Mouse (Mus musculus) mesoderm, embryonic 11.5 days (tissue): ENCODE measurements at regions not wholly inside any gene's neighbourhood (a gene's known extent, or its start where the extent isn't known, plus 50 kb on each side); places are given as distances from the start of the nearest gene placed in this dataset.

Experiments used
- DNase-seq: peaks from one replicate; pipeline ENCODE4 v3.0.0-alpha.2; 2012; ENCODE audit warnings: low read depth, low spot score

GRCm38 (mm10) chr6:133904501-133904900 is 50.9 kb upstream of the Kap start:
- peak; percentile 45 for DNase-seq

DNA sequence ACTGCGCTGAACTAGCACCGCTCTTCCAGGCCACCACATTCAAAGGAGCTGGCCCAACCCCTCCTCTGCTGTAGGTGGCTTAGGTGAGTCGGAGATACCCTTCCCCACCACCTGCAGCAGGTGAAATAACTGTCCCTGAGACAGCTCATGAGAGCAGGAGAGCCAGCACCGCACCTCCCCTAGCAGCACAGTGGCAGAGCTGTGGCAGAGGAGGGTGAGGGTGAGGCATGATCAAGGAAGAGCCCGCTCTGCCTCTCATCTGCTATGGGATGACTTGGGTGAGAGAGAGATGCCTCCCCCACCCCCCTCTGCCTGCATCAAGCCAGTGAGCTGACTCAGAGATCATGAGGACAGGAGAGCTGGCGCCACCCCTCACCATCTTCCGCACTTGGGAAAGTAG is 81.1 kb upstream of the Kap start:
- DNase-seq: no peak

DNA sequence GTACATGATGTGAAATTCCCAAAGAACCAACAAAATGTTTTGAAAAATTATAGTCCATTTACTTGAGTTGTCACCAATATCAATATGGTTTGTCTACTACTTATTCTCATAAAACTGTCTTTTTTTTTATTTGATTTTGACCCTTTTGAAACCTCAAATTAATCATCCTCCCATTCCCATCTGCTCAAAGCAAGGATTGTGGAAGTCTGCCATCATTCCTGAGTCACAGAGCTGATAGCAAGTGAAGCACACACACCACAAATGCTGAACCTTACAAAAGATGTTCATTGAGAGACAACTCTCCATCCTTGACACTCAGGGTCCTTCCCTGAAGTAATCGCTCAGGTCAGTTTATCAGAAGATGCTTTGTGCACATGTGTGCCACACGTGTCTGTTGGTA is 82.1 kb upstream of the Kap start:
- no peak for DNase-seq

DNA sequence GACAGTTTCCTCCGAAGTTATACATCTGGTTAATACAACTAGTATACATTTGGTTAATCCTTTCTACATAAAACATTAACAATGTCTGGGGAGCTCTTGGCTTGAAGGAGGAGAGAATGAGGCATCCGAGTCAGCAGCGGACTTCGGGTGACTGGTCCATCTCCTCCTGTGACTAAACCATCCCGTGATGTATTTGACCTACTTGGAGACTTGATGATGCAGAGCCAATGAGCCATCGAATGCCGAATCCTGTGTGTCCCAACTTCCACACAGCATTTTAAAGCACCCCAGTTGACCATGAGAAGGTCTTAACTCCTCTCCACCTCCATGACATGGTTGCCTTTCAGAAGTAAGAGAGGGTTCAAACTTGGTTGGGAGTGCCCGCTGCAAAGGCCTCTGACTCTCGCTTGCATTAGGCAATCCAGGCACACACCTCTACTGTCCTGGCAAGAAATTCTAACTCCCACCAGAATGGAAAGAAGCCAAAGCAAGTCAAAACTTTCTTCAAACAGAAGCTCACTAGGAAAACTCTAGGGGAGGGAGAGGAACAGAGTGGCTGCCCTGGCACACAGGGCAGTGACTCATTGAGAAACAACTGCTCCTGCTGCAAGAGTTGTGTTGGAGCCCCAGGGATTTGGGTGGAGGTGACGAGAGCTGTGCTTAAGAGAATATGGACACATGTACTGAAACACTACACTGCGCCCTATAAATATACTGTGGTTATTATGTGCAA is 75.4 kb upstream of the Etv6 start:
- no peak for DNase-seq

GRCm38 (mm10) chr6:133960713-133961112 is 74.8 kb upstream of the Etv6 start:
- DNase-seq: peak; percentile 80

- no peak for DNase-seq
Observed at GRCm38 (mm10) chr6:133962641-133963040, 72.9 kb upstream of the Etv6 start.

- no peak for DNase-seq
Observed at GRCm38 (mm10) chr6:133963264-133963663, 72.2 kb upstream of the Etv6 start.

DNA sequence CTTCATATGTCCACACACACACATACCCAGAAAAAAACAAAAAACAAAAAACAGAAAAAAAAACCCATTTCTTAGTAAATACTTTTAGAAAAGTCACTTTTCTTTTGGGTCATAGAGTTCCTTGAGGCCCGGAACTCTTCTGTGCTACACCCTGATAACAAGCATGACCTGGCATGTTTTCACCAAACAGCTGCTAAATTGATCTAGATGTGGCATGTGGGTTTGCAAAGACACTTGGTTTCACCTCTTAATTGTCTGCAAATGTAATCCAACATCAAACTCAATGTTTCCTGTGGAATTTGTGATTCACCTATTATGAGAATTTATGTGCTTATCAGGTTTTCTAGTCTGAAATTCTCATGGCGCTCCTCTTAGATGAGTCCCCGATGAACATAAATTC is 68.2 kb upstream of the Etv6 start:
- DNase-seq: no peak

DNA sequence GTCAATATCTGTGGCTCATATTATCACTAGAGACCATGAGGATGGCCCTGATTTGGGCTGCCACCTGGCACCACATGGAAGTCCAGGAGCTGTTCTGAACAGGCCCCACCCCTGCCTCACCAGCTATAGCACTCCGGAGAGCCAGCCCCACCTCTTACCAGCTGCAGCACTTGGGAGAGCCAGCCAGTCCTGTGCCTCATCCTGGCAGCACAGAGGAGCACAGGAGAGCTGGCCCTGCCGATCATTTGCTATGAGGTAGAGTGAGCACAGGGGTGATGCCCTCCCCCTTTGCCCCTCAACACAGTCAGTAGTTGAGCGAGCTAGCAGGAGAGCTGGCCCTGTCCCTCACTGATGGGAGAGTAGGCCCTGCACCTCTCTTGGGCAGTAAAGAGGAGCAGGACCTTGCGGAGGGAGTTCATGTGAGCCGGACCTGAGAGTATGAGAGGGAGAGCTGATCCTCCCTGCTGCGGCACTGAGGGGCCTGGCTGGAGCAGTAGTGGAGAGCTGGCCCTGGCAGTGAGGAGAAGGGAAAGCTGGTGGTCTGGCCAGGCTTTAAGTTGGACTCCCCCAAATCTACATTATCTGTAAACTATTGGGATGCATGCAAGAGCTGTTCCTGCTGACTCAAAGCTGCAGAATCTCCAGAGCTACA is 63.3 kb upstream of the Etv6 start:
- DNase-seq: no peak

GRCm38 (mm10) chr6:133973205-133973838 is 62.2 kb upstream of the Etv6 start:
- no peak for DNase-seq

- no peak for DNase-seq
Observed at GRCm38 (mm10) chr6:133975951-133976350, 59.5 kb upstream of the Etv6 start.

DNA sequence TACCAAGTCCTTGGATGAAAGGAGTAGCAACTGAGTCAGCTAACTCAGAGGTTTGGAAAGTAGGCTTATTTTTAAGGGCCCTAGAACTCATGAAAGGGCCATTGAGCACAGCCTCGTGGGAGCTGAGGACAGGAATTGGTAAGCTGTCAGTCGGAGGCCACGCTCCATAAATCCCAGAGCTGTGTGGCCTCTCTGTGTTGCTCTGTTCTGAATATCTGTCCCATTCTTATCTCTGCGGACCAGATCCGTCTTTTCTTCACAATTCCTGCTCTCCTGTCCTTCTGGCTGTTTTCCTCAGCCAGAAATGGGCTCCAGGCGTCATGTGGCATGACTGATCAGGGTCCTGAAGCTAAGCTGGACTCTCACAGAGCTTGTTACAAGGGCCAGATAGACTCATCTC is 58.6 kb upstream of the Etv6 start:
- DNase-seq: no peak

GRCm38 (mm10) chr6:133983804-133984514 is 51.5 kb upstream of the Etv6 start:
- DNase-seq: no peak

DNA sequence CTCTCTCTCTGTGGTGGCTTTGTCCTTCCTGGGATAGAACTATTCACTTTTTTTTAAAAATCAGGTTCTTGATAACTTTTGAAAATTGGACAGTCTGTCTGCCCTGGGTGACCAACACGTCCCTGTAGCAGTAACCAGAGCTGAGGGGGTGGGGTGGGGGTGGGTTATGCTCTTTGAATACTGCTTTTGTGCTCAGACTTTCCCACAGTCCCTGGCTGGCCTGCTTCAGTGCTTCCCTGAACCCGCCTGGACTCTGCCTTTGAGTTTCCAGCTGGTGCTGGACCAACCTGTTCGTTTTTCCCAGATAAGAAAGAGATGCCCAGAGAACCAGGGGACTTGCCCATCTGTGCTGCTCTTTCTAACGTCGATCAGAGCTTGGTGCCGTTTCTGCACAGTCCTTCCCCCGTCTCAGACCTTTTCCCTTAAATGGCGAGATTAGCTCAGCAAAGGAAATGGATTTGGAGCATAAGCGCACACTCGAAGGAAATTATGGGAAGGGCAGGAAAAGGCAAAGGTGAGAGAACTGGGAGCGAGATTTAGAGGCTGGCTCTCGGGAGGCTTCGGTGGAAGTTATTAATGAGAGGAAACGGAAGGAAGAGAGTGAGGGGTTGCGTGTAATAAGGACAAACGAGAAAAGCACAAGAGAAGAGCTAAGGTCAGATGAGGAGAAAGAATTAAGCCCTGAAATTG is 50.7 kb upstream of the Etv6 start:
- DNase-seq: no peak
